Mouse (Mus musculus): ENCODE measurements at regions not wholly inside any gene's neighbourhood (a gene's known extent, or its start where the extent isn't known, plus 50 kb on each side); places are given as distances from the start of the nearest gene placed in this dataset.

DNA sequence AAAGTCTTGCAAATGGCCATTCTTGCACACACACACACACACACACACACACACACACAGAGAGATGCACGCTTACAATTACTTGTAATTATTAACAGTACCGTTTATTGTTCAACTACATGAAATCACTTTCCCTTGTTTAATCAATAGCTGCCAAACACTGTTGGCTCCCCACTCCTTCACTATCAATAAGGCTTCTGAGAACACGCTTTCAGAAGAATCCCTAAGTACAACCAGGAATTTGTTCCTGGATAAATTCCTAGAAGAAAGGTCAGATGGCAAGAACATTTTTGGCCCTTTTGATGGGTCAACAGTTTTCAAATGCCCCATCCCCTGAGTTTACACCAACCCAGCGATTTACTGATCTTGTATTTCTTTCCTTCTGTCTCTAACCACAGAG is 252.5 kb downstream of the Gm49356 start:
- no peak for TF ChIP-seq EP300 (optimal IDR thresholded peaks at IDR 0.05)
- no peak for TF ChIP-seq CTCF (IDR thresholded peaks at IDR 0.05; ENCODE audit: low read depth)
